Mouse (Mus musculus) neural tube, embryonic 13.5 days (tissue): ENCODE data around the gene Papolb. TPM values are rescaled to one million over a fixed set of nuclear protein-coding genes. Genes with fewer than 3 reads are reported as not detected.

Experiments used
- ATAC-seq: fragments of 200-750 bp; cut with Nextera tagmentation; 2 replicates; pipeline ENCODE4 v1.8.0; 2017; ENCODE audit warnings: low read depth, mild to moderate bottlenecking, moderate TSS enrichment, moderate library complexity
- H3K27ac ChIP-seq: fragments of 300-500 bp; sonication (generic); replicated peaks from 2 replicates; pipeline ENCODE4 v1.5.1; 2015; ENCODE audit warnings: moderate library complexity, mild to moderate bottlenecking, inconsistent platforms
- H3K27me3 ChIP-seq: fragments of 300-500 bp; sonication (generic); 2 replicates; pipeline ENCODE4 v1.6.1; 2015; ENCODE audit warnings: mild to moderate bottlenecking, inconsistent platforms
- H3K36me3 ChIP-seq: fragments of 300-500 bp; sonication (generic); 2 replicates; pipeline ENCODE4 v1.6.1; 2015; ENCODE audit warnings: mild to moderate bottlenecking, inconsistent platforms
- H3K4me1 ChIP-seq: fragments of 300-500 bp; sonication (generic); replicated peaks from 2 replicates; pipeline ENCODE4 v1.6.1; 2015; ENCODE audit warnings: inconsistent platforms
- H3K4me2 ChIP-seq: fragments of 300-500 bp; sonication (generic); 2 replicates; pipeline ENCODE4 v1.6.1; 2015; ENCODE audit warnings: inconsistent platforms, mild to moderate bottlenecking, moderate library complexity
- H3K4me3 ChIP-seq: fragments of 300-500 bp; sonication (generic); 2 replicates; pipeline ENCODE4 v1.5.1; 2015; ENCODE audit warnings: mild to moderate bottlenecking, inconsistent platforms
- H3K9ac ChIP-seq: fragments of 300-500 bp; sonication (generic); 2 replicates; pipeline ENCODE4 v1.6.1; 2015; ENCODE audit warnings: moderate library complexity, mild to moderate bottlenecking, inconsistent platforms
- H3K9me3 ChIP-seq: fragments of 300-500 bp; sonication (generic); 2 replicates; pipeline ENCODE4 v1.6.1; 2016; ENCODE audit warnings: inconsistent platforms
- WGBS: fragments of 180-500 bp; shearing (Covaris S2); methylation state at CpG from one replicate; pipeline ENCODE4 v1.1.7; 2015; 5-methylcytosine and 5-hydroxymethylcytosine counted together
- polyA plus RNA-seq: library from polyadenylated mRNA; unstranded; fragments of >200 nt; fragmentation: Nextera tagmentation; extraction: Ambion mirVana; gene quantifications from 2 replicates; pipeline ENCODE4 v1.2.1, GENCODE M21; 2015

Papolb gene
- polyA plus RNA-seq, 1 experiment from 2014 or later, result 0.14 TPM

DNA sequence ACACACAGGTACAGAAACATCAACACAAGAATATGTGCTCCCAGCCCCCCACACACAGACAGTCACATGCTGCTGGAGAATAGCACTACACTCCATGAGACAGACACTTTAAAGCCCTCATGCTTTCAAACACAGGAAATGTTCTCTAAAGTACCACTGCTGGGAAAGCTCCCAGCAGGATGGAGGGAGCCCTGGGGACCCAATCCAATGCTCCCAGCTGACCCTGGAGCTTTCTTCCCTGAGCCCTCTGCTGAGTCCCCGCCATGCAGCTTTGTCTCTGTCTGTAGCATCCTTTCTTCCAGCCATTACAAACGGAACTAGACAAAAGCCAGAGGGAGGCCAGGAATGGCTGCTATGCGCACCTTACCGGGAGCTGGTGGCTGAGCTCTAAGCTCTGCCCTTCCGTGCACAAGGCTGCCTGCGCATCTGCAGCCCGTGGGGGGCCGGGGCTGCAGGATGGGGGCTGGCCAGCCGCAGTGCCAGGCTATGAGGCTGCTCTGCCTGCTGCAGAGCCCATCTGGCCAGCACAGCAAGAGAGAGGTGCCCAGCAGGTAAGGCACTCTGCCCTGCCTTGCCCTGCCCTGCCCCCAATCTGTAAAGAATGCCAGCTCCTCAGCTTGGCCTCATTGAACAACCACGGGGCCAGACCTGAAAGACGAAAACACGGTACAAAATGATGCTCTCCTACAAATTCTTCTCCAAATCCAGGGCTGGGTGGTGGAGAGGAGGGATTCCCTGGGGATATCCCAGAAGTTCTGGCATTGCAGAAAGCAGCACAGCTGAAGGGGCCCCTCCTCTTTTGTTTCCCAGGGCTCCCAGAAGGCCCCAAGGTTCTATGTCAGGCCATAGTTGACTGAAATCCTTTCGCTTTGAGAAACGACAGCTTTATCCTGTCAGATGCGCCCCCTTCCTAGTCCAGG lies 20.5 kb downstream of the Papolb start:
- H3K9me3 ChIP-seq, result no peaks in the 10 kb centered on the region
- peak overlapping the region; percentile 19 for H3K4me3 ChIP-seq
- WGBS, result 13% methylated on average over 15 of the region's 15 CpGs
- H3K4me2 ChIP-seq, result peak overlapping the region; percentile 50
- ATAC-seq, result peak; percentile 68
- H3K27me3 ChIP-seq, result no peaks in the 10 kb centered on the region
- H3K36me3 ChIP-seq, result peaks cover 10% of the 10 kb centered on the region; the same call in 1 of the 2 replicates
- peak overlapping the region; percentile 90 for H3K27ac ChIP-seq
- H3K4me1 ChIP-seq, result peaks cover 26% of the 10 kb centered on the region
- H3K9ac ChIP-seq, result peak overlapping the region; percentile 70

GRCm38 (mm10) chr5:142505695-142506423 lies 24.0 kb downstream of the Papolb start:
- Histone ChIP-seq H3K27ac (no peak overlapping the region), H3K4me1 (peaks cover 30% of the 10 kb centered on the region), H3K36me3 (peaks cover 10% of the 10 kb centered on the region; the same call in 1 of the 2 replicates), H3K27me3 (no peaks in the 10 kb centered on the region), H3K9ac (no peak overlapping the region), H3K4me2 (no peak overlapping the region), H3K9me3 (no peaks in the 10 kb centered on the region), H3K4me3 (no peak overlapping the region)
- no peak for ATAC-seq
- 75% methylated on average over 3 of the region's 3 CpGs for WGBS

- Histone ChIP-seq H3K27ac (no peak overlapping the region), H3K9me3 (no peaks in the 10 kb centered on the region), H3K36me3 (peaks cover 10% of the 10 kb centered on the region; the same call in 1 of the 2 replicates), H3K27me3 (no peaks in the 10 kb centered on the region), H3K4me1 (peaks cover 19% of the 10 kb centered on the region), H3K9ac (no peak overlapping the region), H3K4me2 (no peak overlapping the region), H3K4me3 (no peak overlapping the region)
- no peak for ATAC-seq
- WGBS, result 81% methylated on average over 3 of the region's 3 CpGs
Observed at GRCm38 (mm10) chr5:142504175-142504574, 25.7 kb downstream of the Papolb start.

DNA sequence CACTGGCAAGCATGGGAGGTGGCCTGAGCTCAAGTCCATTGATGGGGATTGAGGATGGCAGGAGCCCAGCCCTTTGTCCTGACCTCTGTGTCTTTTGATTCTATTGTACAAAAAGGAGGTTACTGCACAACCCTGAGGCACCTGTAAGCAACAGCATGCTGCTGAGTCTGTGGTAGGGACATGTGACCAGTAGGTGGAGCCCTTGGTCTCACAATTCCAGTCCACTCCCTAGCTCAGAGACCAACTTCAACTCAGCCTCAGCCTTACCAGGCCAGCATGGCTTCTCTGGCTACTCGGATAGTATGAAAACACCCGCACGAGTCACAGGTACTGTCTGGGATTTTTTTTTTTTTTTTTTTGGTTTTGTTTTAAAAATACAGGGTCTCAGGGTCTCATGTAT lies 27.5 kb downstream of the Papolb start:
- peaks cover 4% of the 10 kb centered on the region; the same call in 1 of the 2 replicates for H3K4me1 ChIP-seq
- H3K4me2 ChIP-seq, result no peak overlapping the region
- no peak overlapping the region for H3K4me3 ChIP-seq
- WGBS, result 6% methylated on average over 3 of the region's 3 CpGs
- no peak overlapping the region for H3K27ac ChIP-seq
- H3K27me3 ChIP-seq, result no peaks in the 10 kb centered on the region
- peak; percentile 91 for ATAC-seq
- no peaks in the 10 kb centered on the region for H3K9me3 ChIP-seq
- peaks cover 14% of the 10 kb centered on the region for H3K36me3 ChIP-seq
- H3K9ac ChIP-seq, result no peak overlapping the region

- Histone ChIP-seq H3K9me3 (no peaks in the 10 kb centered on the region), H3K27ac (no peak overlapping the region), H3K27me3 (no peaks in the 10 kb centered on the region), H3K4me3 (no peak overlapping the region), H3K9ac (no peak overlapping the region), H3K4me1 (peaks cover 4% of the 10 kb centered on the region; the same call in 1 of the 2 replicates), H3K4me2 (no peak overlapping the region), H3K36me3 (peaks cover 6% of the 10 kb centered on the region)
- WGBS, result 78% methylated on average over 10 of the region's 10 CpGs
- ATAC-seq, result no peak
Observed at GRCm38 (mm10) chr5:142500918-142501317, 29.0 kb downstream of the Papolb start.

DNA sequence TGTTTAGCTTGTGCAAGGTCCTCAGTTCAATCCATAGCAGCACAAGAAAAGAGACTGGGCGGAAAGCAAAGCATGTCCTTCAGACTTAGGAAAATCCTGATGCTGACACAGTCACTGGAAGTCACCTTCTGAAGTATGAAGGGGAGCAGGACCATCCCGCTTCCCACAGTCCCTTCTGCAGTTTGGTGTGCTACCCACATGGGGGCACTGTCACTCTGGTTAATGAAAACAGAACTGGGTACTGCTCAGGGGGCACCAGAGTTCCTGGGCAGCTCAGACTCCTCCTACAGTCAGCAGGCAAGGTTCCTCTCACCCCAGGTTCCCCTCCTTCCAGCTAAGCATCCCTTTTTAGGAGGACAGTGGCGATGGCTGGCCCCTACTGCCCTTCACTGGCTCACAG lies 30.9 kb downstream of the Papolb start:
- Histone ChIP-seq H3K27me3 (no peaks in the 10 kb centered on the region), H3K9me3 (no peaks in the 10 kb centered on the region), H3K4me2 (no peak overlapping the region), H3K36me3 (peaks cover 7% of the 10 kb centered on the region; the same call in 1 of the 2 replicates), H3K4me1 (peaks cover 10% of the 10 kb centered on the region; the same call in 1 of the 2 replicates), H3K27ac (no peak overlapping the region), H3K4me3 (no peak overlapping the region), H3K9ac (no peak overlapping the region)
- 39% methylated on average over 3 of the region's 3 CpGs for WGBS
- ATAC-seq, result no peak

DNA sequence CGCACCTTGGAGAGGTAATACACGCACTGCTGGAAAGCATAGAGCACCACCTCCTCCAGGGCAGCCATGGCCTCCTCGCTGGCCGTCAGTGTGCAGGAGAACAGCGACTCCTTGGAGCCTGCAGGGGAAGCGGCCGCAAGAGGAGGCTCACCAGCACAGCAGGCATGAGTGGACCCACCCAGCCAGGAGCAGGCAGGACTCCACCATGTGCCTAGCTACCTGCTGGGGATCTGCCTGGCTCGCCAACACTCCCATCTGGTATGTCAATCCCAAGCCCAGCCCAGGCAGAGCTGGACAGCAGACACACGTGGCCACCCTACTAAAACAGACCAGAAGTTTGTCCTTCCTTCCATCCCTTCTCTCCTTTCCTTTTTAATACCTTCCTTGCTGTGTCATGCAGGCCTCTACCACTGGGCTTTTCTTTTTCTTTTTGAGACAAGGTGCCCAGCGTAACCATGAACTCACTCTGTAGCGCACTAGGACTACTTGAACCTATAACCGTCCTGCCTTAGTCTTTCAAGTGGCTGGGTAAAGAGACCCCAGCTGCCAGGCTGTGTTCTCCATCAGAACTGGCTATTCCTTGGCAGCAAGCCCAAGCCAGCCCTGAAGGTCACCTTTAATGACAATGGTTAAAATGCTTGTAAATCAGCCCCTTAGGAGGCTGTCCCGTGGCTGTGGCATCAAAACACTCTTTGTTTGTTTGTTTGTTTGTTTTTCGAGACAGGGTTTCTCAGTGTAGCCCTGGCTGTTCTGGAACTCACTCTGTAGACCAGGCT lies 34.4 kb downstream of the Papolb start:
- no peaks in the 10 kb centered on the region for H3K27me3 ChIP-seq
- no peak overlapping the region for H3K9ac ChIP-seq
- H3K4me3 ChIP-seq, result no peak overlapping the region
- no peak overlapping the region for H3K4me2 ChIP-seq
- no peaks in the 10 kb centered on the region for H3K9me3 ChIP-seq
- H3K4me1 ChIP-seq, result peaks cover 7% of the 10 kb centered on the region; the same call in 1 of the 2 replicates
- H3K36me3 ChIP-seq, result peaks cover 13% of the 10 kb centered on the region; the same call in 1 of the 2 replicates
- WGBS, result 55% methylated on average over 14 of the region's 14 CpGs
- ATAC-seq, result no peak
- H3K27ac ChIP-seq, result no peak overlapping the region

GRCm38 (mm10) chr5:142493307-142493706 lies 36.6 kb downstream of the Papolb start:
- Histone ChIP-seq H3K4me3 (no peak overlapping the region), H3K27me3 (no peaks in the 10 kb centered on the region), H3K9ac (no peak overlapping the region), H3K27ac (no peak overlapping the region), H3K9me3 (no peaks in the 10 kb centered on the region), H3K4me1 (peaks cover 7% of the 10 kb centered on the region; the same call in 1 of the 2 replicates), H3K36me3 (peaks cover 13% of the 10 kb centered on the region; the same call in 1 of the 2 replicates), H3K4me2 (no peak overlapping the region)
- ATAC-seq, result no peak
- WGBS, result 75% methylated on average over 3 of the region's 3 CpGs

- H3K4me2 ChIP-seq, result no peak overlapping the region
- no peak overlapping the region for H3K4me3 ChIP-seq
- H3K9me3 ChIP-seq, result no peaks in the 10 kb centered on the region
- no peak overlapping the region for H3K9ac ChIP-seq
- H3K27ac ChIP-seq, result no peak overlapping the region
- H3K36me3 ChIP-seq, result peaks cover 13% of the 10 kb centered on the region; the same call in 1 of the 2 replicates
- H3K27me3 ChIP-seq, result no peaks in the 10 kb centered on the region
- WGBS, result 75% methylated on average over 9 of the region's 9 CpGs
- ATAC-seq, result no peak
- peaks cover 1% of the 10 kb centered on the region; the same call in 1 of the 2 replicates for H3K4me1 ChIP-seq
Observed at GRCm38 (mm10) chr5:142489955-142490707, 39.7 kb downstream of the Papolb start.

DNA sequence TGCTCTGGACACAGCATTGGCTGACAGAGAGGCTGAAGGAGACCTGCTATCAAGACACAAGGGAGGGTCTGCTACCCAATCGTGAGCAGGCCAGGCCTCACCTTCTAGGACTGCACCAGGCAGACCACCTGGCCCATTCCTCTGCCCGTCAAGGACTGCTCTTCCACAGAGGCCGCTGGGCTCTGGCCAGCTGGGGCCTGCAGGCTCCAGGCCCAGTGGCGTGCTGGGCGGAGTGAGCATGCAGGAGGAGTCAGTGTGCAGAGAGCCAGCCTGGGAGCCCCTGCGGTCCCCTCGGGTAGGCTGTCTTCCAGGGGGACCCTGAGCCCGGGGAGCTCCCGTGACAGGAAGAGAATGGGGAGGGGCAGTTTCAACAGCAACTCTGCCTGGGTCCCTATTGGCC lies 43.2 kb downstream of the Papolb start:
- no peak for ATAC-seq
- no peaks in the 10 kb centered on the region for H3K9me3 ChIP-seq
- WGBS, result 69% methylated on average over 9 of the region's 9 CpGs

DNA sequence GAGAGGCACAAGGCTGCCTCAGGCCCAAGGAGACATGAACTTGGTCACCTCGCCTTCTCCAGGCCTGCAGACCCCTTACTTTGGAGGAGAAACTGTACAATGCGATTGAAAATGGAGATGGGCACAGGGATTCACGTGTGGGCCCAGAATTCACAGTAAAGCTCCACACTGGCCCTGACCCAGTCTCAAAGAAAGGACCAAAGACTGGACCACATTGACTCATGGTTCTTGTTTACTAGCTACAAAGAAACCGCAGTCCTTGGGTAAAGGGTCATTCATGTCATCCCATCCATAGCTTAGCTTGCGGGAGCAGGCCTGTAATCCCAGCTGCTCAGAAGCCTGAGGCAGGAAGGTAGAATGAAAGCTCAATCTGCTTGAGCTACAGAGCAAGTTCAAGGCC lies 46.3 kb downstream of the Papolb start:
- H3K9ac ChIP-seq, result no peak overlapping the region
- no peaks in the 10 kb centered on the region for H3K9me3 ChIP-seq
- 0 out of 2 replicates have a peak, but pooled peaks cover 5% of the 10 kb centered on the region for H3K36me3 ChIP-seq
- H3K4me3 ChIP-seq, result no peak overlapping the region
- ATAC-seq, result no peak
- no peak overlapping the region for H3K27ac ChIP-seq
- H3K4me2 ChIP-seq, result no peak overlapping the region
- H3K27me3 ChIP-seq, result no peaks in the 10 kb centered on the region
- 94% methylated on average over 5 of the region's 5 CpGs for WGBS
- H3K4me1 ChIP-seq, result peaks cover 5% of the 10 kb centered on the region

More for the DNA sequence above, 43.2 kb downstream of the Papolb start:
- Histone ChIP-seq H3K9ac (no peak overlapping the region), H3K36me3 (0 out of 2 replicates have a peak, but pooled peaks cover 5% of the 10 kb centered on the region), H3K4me3 (no peak overlapping the region), H3K4me2 (no peak overlapping the region), H3K27me3 (no peaks in the 10 kb centered on the region), H3K27ac (no peak overlapping the region), H3K4me1 (no peaks in the 10 kb centered on the region)
